Mouse (Mus musculus) monocyte, adult 5-6 weeks (primary cell): Measurements from ENCODE around the gene Sh3bp1. TPM values are rescaled to one million over a fixed set of nuclear protein-coding genes. Genes with fewer than 3 reads are reported as not detected.

Experiments
- ATAC-seq: fragments of 153-309, 156-312 bp; replicated peaks from 2 replicates; pipeline ENCODE4 v1.8.0; 2017; ENCODE audit warnings: mild to moderate bottlenecking; ENCODE audit not compliant: low TSS enrichment, insufficient number of reproducible peaks, severe bottlenecking, poor library complexity, low FRiP score
- total RNA-seq: library from RNA; stranded (forward); fragments of 200-1000, 200-491, 200-594 nt; gene quantifications from 3 replicates; pipeline ENCODE4 v1.2.3, GENCODE M21; 2017

Sh3bp1 gene
- 18.5 to 41.3 TPM (median 19.2 TPM) in 3 replicates for total RNA-seq

GRCm38 (mm10) chr15:78899740-78900584 is at the start of gene Sh3bp1:
Gene Sh3bp1 (plus strand): TSS chr15:78899768.
- no peak for ATAC-seq

DNA sequence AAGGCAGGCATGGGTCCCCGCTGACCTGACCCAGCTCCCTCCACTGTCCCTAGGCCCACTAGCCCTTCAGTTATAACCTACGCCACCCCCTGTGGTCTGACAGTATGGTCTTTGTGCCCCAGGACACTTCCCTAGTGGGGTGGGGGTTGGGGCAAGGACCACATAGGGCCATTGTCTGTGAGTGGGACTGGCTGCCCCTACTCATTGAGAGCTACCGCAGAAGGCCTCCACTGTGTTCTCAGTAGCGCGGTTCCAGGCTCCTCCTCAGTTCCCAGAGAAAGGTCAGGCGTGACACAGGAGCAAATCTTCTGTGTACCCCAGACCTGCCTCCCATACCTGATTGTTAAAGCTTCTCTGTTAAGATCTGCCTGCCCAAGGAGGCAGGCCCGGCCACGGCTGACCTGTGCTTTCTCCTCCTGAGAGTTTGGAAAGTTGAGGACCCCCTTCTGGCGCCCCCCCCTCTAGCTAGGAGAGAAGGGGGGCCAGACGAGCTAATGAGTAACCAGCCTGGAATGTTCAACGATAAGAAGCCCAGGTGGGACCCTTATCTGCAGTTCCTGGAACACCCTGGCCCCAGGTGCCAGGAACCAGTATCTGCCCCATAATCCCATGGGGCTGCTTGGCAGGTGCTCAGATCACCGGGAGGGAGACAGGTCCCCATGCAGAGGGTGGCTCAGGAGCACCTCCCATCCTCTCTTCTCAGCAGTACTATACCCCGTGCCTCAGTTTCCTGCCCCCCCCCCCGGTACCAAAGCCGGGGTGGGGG is 49.3 kb upstream of the Sh3bp1 start:
- no peak for ATAC-seq

- no peak for ATAC-seq
Measured at GRCm38 (mm10) chr15:78850944-78851343, 48.6 kb upstream of the Sh3bp1 start.

GRCm38 (mm10) chr15:78851505-78852153 is 47.9 kb upstream of the Sh3bp1 start:
- peak; percentile 90 for ATAC-seq

DNA sequence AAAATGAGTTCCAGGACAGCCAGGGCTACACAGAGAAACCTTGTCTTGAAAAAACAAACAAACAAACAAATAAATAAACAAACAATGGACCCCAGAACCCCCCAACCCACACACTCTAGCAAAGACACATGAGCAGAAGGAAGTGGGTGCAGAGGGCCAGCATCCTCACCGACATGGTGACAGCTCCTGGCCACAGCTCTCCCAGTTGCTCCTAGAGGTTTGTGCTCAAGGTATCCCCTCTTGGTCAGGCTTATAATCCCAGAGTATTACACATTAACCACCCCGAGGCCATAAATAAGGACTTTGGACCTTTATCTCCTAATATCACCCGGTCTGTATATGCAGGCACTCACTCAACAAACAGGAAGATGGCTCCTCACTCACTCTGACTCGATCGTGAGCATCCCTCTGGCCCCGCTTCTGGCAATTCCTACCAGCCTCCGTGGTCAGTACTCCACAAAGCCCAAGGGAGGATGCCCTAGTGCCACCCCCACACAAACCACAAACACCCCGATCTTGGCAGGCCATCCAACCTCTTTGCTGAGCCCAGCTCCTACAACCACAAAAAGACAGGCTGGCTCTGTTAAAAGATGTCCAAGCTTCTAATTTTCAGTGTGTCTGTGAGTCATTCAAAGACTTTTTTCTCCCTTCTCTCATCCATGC is 44.1 kb upstream of the Sh3bp1 start, which contains the start of gene Lgals2:
TSS of gene Lgals2 (minus strand) at position 227 of the 663 bp plus-strand sequence.
- no peak for ATAC-seq

GRCm38 (mm10) chr15:78857009-78857408 is 42.6 kb upstream of the Sh3bp1 start:
- ATAC-seq, result no peak

DNA sequence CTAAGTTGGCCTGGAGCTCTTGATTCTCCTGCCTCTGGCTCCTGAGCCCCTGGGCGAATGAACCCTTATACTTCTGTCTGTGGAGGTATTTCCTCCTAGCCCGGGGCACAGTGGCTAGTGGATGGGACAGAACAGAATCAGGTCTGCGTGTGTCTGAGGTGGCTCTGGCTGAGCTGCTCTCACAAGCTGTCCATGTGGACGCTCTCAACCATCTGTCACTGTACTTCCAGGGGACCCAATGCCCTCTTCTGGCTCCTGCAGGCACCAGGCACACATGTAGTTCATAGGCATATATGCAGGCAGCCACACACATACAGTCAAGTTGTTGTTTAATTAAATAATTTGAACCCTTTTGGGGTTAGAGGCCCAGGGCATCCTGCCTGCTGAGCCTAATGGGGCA is 40.3 kb upstream of the Sh3bp1 start:
- no peak for ATAC-seq

DNA sequence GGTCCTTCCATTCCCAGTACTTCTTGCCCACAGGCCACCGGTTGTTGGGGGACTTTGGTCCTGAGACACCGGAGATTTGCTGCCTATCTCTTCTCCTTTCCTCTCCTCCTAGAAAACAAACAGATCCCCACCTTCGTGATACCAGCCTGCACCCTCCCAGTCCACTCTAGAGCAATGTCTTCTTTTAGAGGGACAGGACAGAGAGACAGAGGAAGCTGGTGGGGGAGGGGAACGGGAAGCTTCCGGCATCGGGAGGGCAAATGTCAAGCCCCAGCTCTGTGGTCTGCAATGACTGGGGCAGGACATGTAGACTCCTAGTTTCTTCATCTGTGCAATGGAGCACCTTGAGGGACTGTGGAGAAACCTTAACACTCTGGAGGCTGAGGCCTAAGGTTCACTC is 39.9 kb upstream of the Sh3bp1 start:
- peak; percentile 32; the same call in 1 of the 2 replicates for ATAC-seq

- ATAC-seq, result peak; percentile 54
Measured at GRCm38 (mm10) chr15:78862280-78862679, 37.3 kb upstream of the Sh3bp1 start.

DNA sequence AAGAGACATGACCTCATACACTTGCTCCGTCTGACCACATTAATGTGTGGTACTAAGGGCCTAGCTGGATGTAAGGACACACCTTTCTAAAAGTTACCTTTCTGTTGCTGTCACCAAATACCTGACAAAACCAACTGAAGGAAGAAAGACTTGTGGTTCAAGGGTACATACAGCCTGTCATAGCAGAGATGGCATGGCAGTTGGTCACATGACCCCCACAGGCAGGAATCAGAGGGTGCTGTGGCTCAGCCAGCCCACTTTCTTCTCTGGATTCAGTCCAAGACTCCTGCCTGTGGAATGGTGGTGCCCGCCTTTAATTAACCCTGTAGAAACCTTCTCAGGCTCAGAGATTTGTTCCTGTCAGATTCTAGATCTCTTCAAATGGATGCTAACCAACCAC is 36.4 kb upstream of the Sh3bp1 start:
- no peak for ATAC-seq

- ATAC-seq, result peak; percentile 58
Measured at GRCm38 (mm10) chr15:78863852-78864253, 35.7 kb upstream of the Sh3bp1 start.

- no peak for ATAC-seq
Measured at GRCm38 (mm10) chr15:78868398-78868797, 31.2 kb upstream of the Sh3bp1 start.

GRCm38 (mm10) chr15:78868826-78869233 is 30.7 kb upstream of the Sh3bp1 start:
- ATAC-seq, result no peak

GRCm38 (mm10) chr15:78869775-78870174 is 29.8 kb upstream of the Sh3bp1 start:
- peak; percentile 57 for ATAC-seq

DNA sequence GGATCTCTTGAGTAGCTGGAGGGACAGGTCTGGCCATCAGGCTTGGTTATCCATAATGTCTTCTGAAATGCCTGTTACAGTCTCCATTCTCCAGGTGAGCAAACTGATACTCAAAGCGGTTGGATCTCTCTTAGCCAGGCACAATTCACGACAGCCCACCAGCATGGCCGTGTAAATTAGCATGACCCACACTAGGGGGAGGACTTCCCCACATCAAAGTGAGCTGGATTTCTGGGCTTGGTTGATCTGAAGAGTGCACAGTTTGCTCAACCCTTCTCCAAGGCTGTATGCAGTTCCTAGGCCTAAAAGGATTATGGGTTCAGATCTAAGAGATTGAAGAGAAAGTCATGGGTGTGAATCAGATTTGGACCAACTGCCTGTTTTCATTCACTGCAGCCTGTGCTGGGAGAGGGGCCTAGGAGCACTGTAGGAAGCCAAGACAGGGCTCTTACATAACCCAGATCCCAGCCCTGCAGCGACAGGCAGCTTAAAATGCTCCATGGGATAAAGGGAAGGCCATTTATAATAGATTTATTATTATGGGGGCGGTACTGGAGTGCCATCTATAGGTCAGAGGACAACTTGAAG is 27.5 kb upstream of the Sh3bp1 start:
- no peak for ATAC-seq

GRCm38 (mm10) chr15:78873803-78874435 is 25.6 kb upstream of the Sh3bp1 start:
- no peak for ATAC-seq

DNA sequence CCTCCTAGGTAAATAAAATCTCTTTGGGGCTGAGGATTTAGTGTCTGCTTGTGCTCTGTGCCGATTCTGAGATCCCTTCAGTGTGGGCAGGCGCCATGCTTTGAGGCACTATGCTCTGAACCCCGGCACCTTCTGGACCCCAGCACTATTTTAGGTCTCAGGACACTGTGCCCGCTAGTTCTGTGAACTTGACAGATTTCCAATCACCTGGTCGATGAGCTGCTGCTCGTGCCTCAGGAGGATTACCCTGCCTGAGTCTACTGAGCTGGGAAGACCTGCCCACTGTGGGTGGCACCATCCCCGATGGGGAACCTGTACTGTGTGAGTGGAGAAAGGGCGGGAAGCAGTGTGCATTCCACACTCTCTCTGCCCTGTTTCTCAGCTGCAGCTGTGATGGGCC is 24.6 kb upstream of the Sh3bp1 start:
- ATAC-seq, result no peak

DNA sequence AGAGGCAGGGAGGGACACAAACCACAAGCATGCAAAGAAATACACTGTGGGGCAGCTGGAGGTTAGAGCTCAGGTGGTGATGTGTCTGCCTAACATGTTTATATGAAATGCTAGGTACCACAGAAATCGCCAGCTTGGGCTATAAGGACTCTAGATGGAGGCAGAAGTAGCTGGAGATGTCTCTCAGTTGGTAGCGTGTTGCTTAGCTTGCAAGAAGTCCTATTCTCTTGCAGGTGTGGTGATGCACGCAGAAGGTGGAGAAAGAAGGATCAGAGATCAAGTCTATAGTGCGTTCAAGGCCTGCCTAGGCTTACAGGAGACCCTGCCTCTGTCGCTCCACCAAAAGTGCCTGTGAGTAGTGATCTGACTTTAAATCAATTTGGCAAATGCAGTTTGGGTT is 24.0 kb upstream of the Sh3bp1 start:
- ATAC-seq, result no peak
